Mouse (Mus musculus): ENCODE measurements around the gene Otud3. TPM values are rescaled to one million over a fixed set of nuclear protein-coding genes. Genes with fewer than 3 reads are reported as not detected.
A peak's percentile ranks its signal among the peaks of the same experiment; 100 is the strongest.

Otud3 gene
- total and polyA plus RNA-seq, 3 experiments = 11.3 to 15.0 TPM; not detected in 1

GRCm38 (mm10) chr4:138851463-138851862 is 62.3 kb downstream of the Otud3 start:
- Histone ChIP-seq H3K9ac (ENCODE audit: control insufficient read depth, low read depth, low read length, poor library complexity, severe bottlenecking) (no peak overlapping the region), H3K9me3 (replicated peaks; ENCODE audit: insufficient read depth, low read length) (no peaks in the 10 kb centered on the region), H3K27me3 (ENCODE audit: control insufficient read depth in 1 of 2, insufficient read depth in 2 of 2, low read length in 2 of 2) (no peaks in the 10 kb centered on the region), H3K36me3 (ENCODE audit: control insufficient read depth in 1 of 2, insufficient read depth in 2 of 2, low read length in 2 of 2) (no peaks in the 10 kb centered on the region), H3K4me1 (ENCODE audit: control insufficient read depth in 1 of 2, insufficient read depth in 2 of 2, low read length in 2 of 2) (no peaks in the 10 kb centered on the region), H3K4me3 (ENCODE audit: control insufficient read depth in 1 of 2, insufficient read depth in 1 of 2, low read depth in 2 of 2, low read length in 2 of 2) (no peak overlapping the region), H3K79me2 (ENCODE audit: control insufficient read depth, insufficient read depth, low read length, poor library complexity) (no peaks in the 10 kb centered on the region), H3K27ac (ENCODE audit: control insufficient read depth, low read depth, low read length) (no peak overlapping the region)
- peak; percentile 66 for DNase-seq (ENCODE audit: low read depth, low spot score)
- TF ChIP-seq UBTF (IDR thresholded peaks at IDR 0.05; ENCODE audit: borderline replicate concordance, insufficient read depth, low read depth, low read length) (no peak), SMC3 (IDR thresholded peaks at IDR 0.05; ENCODE audit: low read depth, low read length) (peak; percentile 78), SIN3A (IDR thresholded peaks at IDR 0.05; ENCODE audit: low read length) (no peak), GABPA (IDR thresholded peaks at IDR 0.05; ENCODE audit: low read depth, low read length) (no peak), TAL1 (IDR thresholded peaks at IDR 0.05; ENCODE audit: low read length) (no peak), ZMIZ1 (IDR thresholded peaks at IDR 0.05; ENCODE audit: low read depth, low read length) (no peak), KAT2A (conservative IDR thresholded peaks at IDR 0.05; ENCODE audit: low read depth, low read length) (no peak), NRF1 (IDR thresholded peaks at IDR 0.05; ENCODE audit: insufficient read depth, low read depth, low read length, poor library complexity, severe bottlenecking) (no peak), USF2 (IDR thresholded peaks at IDR 0.05; ENCODE audit: borderline replicate concordance in 1 of 2, insufficient read depth in 1 of 2, low read depth in 1 of 2, low read length in 2 of 2) (no peak), TBP (IDR thresholded peaks at IDR 0.05; ENCODE audit: low read depth, low read length) (no peak), POLR2AphosphoS2 (IDR thresholded peaks at IDR 0.05; ENCODE audit: low read length) (no peak), RAD21 (IDR thresholded peaks at IDR 0.05; ENCODE audit: low read depth, low read length) (peak; percentile 92), BHLHE40 (IDR thresholded peaks at IDR 0.05; ENCODE audit: borderline replicate concordance, low read depth, low read length) (no peak), CHD2 (IDR thresholded peaks at IDR 0.05; ENCODE audit: low read length) (no peak), CHD1 (IDR thresholded peaks at IDR 0.05; ENCODE audit: low read depth, low read length) (no peak), ETS1 (IDR thresholded peaks at IDR 0.05; ENCODE audit: low read depth, low read length) (no peak), MAZ (IDR thresholded peaks at IDR 0.05; ENCODE audit: low read depth, low read length) (peak; percentile 70; the same call in 1 of the 2 replicates), JUND (IDR thresholded peaks at IDR 0.05; ENCODE audit: low read depth, low read length) (no peak), NELFE (IDR thresholded peaks at IDR 0.05; ENCODE audit: low read depth, low read length) (no peak), E2F4 (IDR thresholded peaks at IDR 0.05; ENCODE audit: borderline replicate concordance, low read depth, low read length) (no peak), MAX (IDR thresholded peaks at IDR 0.05; ENCODE audit: low read length) (no peak), ZC3H11A (IDR thresholded peaks at IDR 0.05; ENCODE audit: low read depth, low read length) (peak; percentile 67), MAFK (IDR thresholded peaks at IDR 0.05; ENCODE audit: borderline replicate concordance, low read depth, low read length) (no peak), CTCF (IDR thresholded peaks at IDR 0.05 in 2 of 3, conservative IDR thresholded peaks at IDR 0.05 in 1 of 3; ENCODE audit: control insufficient read depth in 1 of 3, insufficient read depth in 1 of 3, low read depth in 2 of 3, low read length in 3 of 3, poor library complexity in 1 of 3, severe bottlenecking in 1 of 3) (peak; percentile 92 to 97 (median 96)), ZKSCAN1 (IDR thresholded peaks at IDR 0.05; ENCODE audit: low read depth, low read length) (no peak), POLR2AphosphoS5 (IDR thresholded peaks at IDR 0.05; ENCODE audit: borderline replicate concordance, low read depth, low read length) (no peak), TCF12 (IDR thresholded peaks at IDR 0.05; ENCODE audit: low read depth, low read length) (no peak), MXI1 (IDR thresholded peaks at IDR 0.05; ENCODE audit: low read depth, low read length) (no peak), EP300 (IDR thresholded peaks at IDR 0.05; ENCODE audit: low read depth in 1 of 2, low read length in 2 of 2) (no peak)

Other genes starting within 250 kb of the Otud3 start
- not detected in 2 replicates for gene Pla2g2c, start 189.2 kb downstream of the Otud3 start, total RNA-seq (2012; rRNA removed)
- not detected for gene Pla2g2c, start 189.2 kb downstream of the Otud3 start, polyA plus RNA-seq (2012; ENCODE audit: insufficient read depth in 1 of 2, insufficient read length in 2 of 2, low read depth in 1 of 2, low replicate concordance in 2 of 2, missing spikeins in 1 of 2)
- not detected in 2 replicates for gene Ubxn10, start 176.8 kb downstream of the Otud3 start, total RNA-seq (2012; rRNA removed)
- gene Ubxn10, start 176.8 kb downstream of the Otud3 start, polyA plus RNA-seq (2012; ENCODE audit: insufficient read depth in 1 of 2, insufficient read length in 2 of 2, low read depth in 1 of 2, low replicate concordance in 2 of 2, missing spikeins in 1 of 2) = not detected
- not detected in 2 replicates for gene Pla2g2f, start 156.3 kb downstream of the Otud3 start, total RNA-seq (2012; rRNA removed)
- gene Pla2g2f, start 156.3 kb downstream of the Otud3 start, polyA plus RNA-seq (2012; ENCODE audit: insufficient read depth in 1 of 2, insufficient read length in 2 of 2, low read depth in 1 of 2, low replicate concordance in 2 of 2, missing spikeins in 1 of 2) = not detected
- gene Pla2g2d, start 138.2 kb downstream of the Otud3 start, total RNA-seq (2012; rRNA removed) = not detected in 2 replicates
- not detected for gene Pla2g2d, start 138.2 kb downstream of the Otud3 start, polyA plus RNA-seq (2012; ENCODE audit: insufficient read depth in 1 of 2, insufficient read length in 2 of 2, low read depth in 1 of 2, low replicate concordance in 2 of 2, missing spikeins in 1 of 2)
- gene Pla2g5, start 50.5 kb downstream of the Otud3 start, total RNA-seq (2012; rRNA removed) = not detected in 2 replicates
- not detected for gene Pla2g5, start 50.5 kb downstream of the Otud3 start, polyA plus RNA-seq (2012; ENCODE audit: insufficient read depth in 1 of 2, insufficient read length in 2 of 2, low read depth in 1 of 2, low replicate concordance in 2 of 2, missing spikeins in 1 of 2)
- not detected in 2 replicates for gene Gm13030, start 40.0 kb downstream of the Otud3 start, total RNA-seq (2012; rRNA removed)
- gene Gm13030, start 40.0 kb downstream of the Otud3 start, polyA plus RNA-seq (2012; ENCODE audit: insufficient read depth in 1 of 2, insufficient read length in 2 of 2, low read depth in 1 of 2, low replicate concordance in 2 of 2, missing spikeins in 1 of 2) = not detected
- gene Pla2g2e, start 36.0 kb downstream of the Otud3 start, total RNA-seq (2012; rRNA removed) = not detected in 2 replicates
- gene Pla2g2e, start 36.0 kb downstream of the Otud3 start, polyA plus RNA-seq (2012; ENCODE audit: insufficient read depth in 1 of 2, insufficient read length in 2 of 2, low read depth in 1 of 2, low replicate concordance in 2 of 2, missing spikeins in 1 of 2) = not detected
- 0.19 TPM in 1 of 2 replicates, not detected in the other for gene Rnf186, start 53.2 kb upstream of the Otud3 start, total RNA-seq (2012; rRNA removed)
- gene Rnf186, start 53.2 kb upstream of the Otud3 start, polyA plus RNA-seq (2012; ENCODE audit: insufficient read depth in 1 of 2, insufficient read length in 2 of 2, low read depth in 1 of 2, low replicate concordance in 2 of 2, missing spikeins in 1 of 2) = under 1 TPM in 1 of 2 experiments, not detected in 1; 0.61 TPM
- 22.0 and 24.7 TPM in 2 replicates for gene Tmco4, start 58.9 kb upstream of the Otud3 start, total RNA-seq (2012; rRNA removed)
- 10 to 100 TPM in 1 of 2 experiments, not detected in 1; 16.5 TPM for gene Tmco4, start 58.9 kb upstream of the Otud3 start, polyA plus RNA-seq (2012; ENCODE audit: insufficient read depth in 1 of 2, insufficient read length in 2 of 2, low read depth in 1 of 2, low replicate concordance in 2 of 2, missing spikeins in 1 of 2)
- gene Htr6, start 161.6 kb upstream of the Otud3 start, total RNA-seq (2012; rRNA removed) = 0.08 TPM in 1 of 2 replicates, not detected in the other
- gene Htr6, start 161.6 kb upstream of the Otud3 start, polyA plus RNA-seq (2012; ENCODE audit: insufficient read depth in 1 of 2, insufficient read length in 2 of 2, low read depth in 1 of 2, low replicate concordance in 2 of 2, missing spikeins in 1 of 2) = not detected
- gene Nbl1, start 179.0 kb upstream of the Otud3 start, total RNA-seq (2012; rRNA removed) = not detected in 2 replicates
- under 1 TPM in 1 of 2 experiments, not detected in 1; 0.14 TPM for gene Nbl1, start 179.0 kb upstream of the Otud3 start, polyA plus RNA-seq (2012; ENCODE audit: insufficient read depth in 1 of 2, insufficient read length in 2 of 2, low read depth in 1 of 2, low replicate concordance in 2 of 2, missing spikeins in 1 of 2)
- gene Minos1, start 217.2 kb upstream of the Otud3 start, total RNA-seq (2012; rRNA removed) = 163 and 183 TPM in 2 replicates
- gene Minos1, start 217.2 kb upstream of the Otud3 start, polyA plus RNA-seq (2012; ENCODE audit: insufficient read depth in 1 of 2, insufficient read length in 2 of 2, low read depth in 1 of 2, low replicate concordance in 2 of 2, missing spikeins in 1 of 2) = 100 to 1,000 TPM in 1 of 2 experiments, not detected in 1; 401 TPM